Mouse (Mus musculus): Measurements from ENCODE around the gene Cd6.

GRCm38 (mm10) chr19:10761794-10762415 is 68.0 kb downstream of the Cd6 start:
- no peak for TF ChIP-seq CTCF (IDR thresholded peaks at IDR 0.05; ENCODE audit: insufficient read depth, low read length)
- no peak for TF ChIP-seq POLR2A (IDR thresholded peaks at IDR 0.05; ENCODE audit: borderline replicate concordance, extremely low read depth, low read depth, low read length)

Measured in lung, adult 2 months (tissue).